In the genomic region with DNA sequence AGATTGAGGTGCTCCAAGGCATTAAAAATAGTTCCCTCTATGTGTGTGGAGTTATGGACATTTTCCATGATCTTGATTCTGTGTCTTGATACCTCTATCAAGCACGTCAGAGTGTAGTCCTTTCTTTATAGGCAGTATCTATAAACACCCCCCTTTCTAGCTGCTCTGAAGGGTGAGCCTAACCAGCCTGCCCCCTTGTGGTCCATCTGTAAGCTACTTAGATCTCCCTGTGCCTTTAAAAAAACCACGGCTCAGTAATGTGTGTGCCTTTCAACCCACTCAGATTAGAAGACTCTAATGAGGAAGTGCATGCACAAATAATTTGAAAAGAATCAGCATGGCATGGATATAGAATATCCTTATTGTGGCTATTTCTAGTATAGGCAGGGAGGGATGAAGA, we compare ENCODE assay signal across 10 mouse cellular contexts.
DNase-seq lines count a peak whose midpoint lies in the region; ATAC-seq and TF ChIP-seq lines count a peak whose summit lies in the region.
"Had no signal": no experiment of that assay in that cellular context is flagged by ENCODE, and none has a peak within 500 bp of the region (broad histone marks: within the 10 kb centered on the region; RNA-seq: fewer than 3 reads in every experiment).

No protein-coding gene starts in this region.

- H3K27ac ChIP-seq in embryonic facial prominence, embryonic 11.5 days (replicated peaks; ENCODE audit: low read depth, low read length) = no peak overlapping the region
- no peak overlapping the region for H3K27ac ChIP-seq in embryonic facial prominence, embryonic 10.5 days (replicated peaks)
- no peak overlapping the region for H3K27ac ChIP-seq in liver, postnatal 0 days (ENCODE audit: low read depth)
- no peak overlapping the region for H3K27ac ChIP-seq in liver, embryonic 12.5 days

- peak; percentile 44 for TF ChIP-seq CTCF in liver, postnatal 0 days (IDR thresholded peaks at IDR 0.05; ENCODE audit: low read depth)

- no peaks in the 10 kb centered on the region for H3K36me3 ChIP-seq in embryonic facial prominence, embryonic 11.5 days (replicated peaks; ENCODE audit: control insufficient read depth, insufficient read depth, low read depth, low read length)
- H3K36me3 ChIP-seq in embryonic facial prominence, embryonic 10.5 days (replicated peaks) = no peaks in the 10 kb centered on the region
- H3K36me3 ChIP-seq in liver, postnatal 0 days (replicated peaks; ENCODE audit: insufficient read depth, low read length) = no peaks in the 10 kb centered on the region
- no peaks in the 10 kb centered on the region for H3K36me3 ChIP-seq in liver, embryonic 12.5 days

- no peaks in the 10 kb centered on the region for H3K4me1 ChIP-seq in embryonic facial prominence, embryonic 11.5 days (ENCODE audit: control insufficient read depth, insufficient read depth, low read length)
- H3K4me1 ChIP-seq in embryonic facial prominence, embryonic 10.5 days = no peaks in the 10 kb centered on the region
- no peaks in the 10 kb centered on the region for H3K4me1 ChIP-seq in liver, postnatal 0 days (ENCODE audit: insufficient read depth)
- H3K4me1 ChIP-seq in liver, embryonic 12.5 days = no peaks in the 10 kb centered on the region

- H3K9ac ChIP-seq in embryonic facial prominence, embryonic 11.5 days (replicated peaks; ENCODE audit: low read length) = no peak overlapping the region
- no peak overlapping the region for H3K9ac ChIP-seq in liver, postnatal 0 days (replicated peaks)
- no peak overlapping the region for H3K9ac ChIP-seq in liver, embryonic 12.5 days

- no peak for ATAC-seq in embryonic facial prominence, embryonic 11.5 days (replicated peaks; ENCODE audit: insufficient number of reproducible peaks, low FRiP score, low TSS enrichment, low read depth)
- no peak for ATAC-seq in liver, postnatal 0 days
- ATAC-seq in liver, embryonic 12.5 days = no peak
- peak; percentile 87 for ATAC-seq in megakaryocyte-erythroid progenitor cell, adult 5-6 weeks (replicated peaks; ENCODE audit: low FRiP score, low TSS enrichment, poor library complexity, severe bottlenecking)
- ATAC-seq: midbrain, embryonic 16.5 days had no signal

- no peaks in the 10 kb centered on the region for H3K27me3 ChIP-seq in embryonic facial prominence, embryonic 11.5 days (ENCODE audit: control insufficient read depth, insufficient read depth, low read length)
- no peaks in the 10 kb centered on the region for H3K27me3 ChIP-seq in embryonic facial prominence, embryonic 10.5 days (replicated peaks; ENCODE audit: low read depth, poor library complexity, severe bottlenecking)
- no peaks in the 10 kb centered on the region for H3K27me3 ChIP-seq in liver, postnatal 0 days (ENCODE audit: insufficient read depth, low read length)
- H3K27me3 ChIP-seq in liver, embryonic 12.5 days (replicated peaks) = no peaks in the 10 kb centered on the region

- no peak for TF ChIP-seq EP300 in liver, postnatal 0 days (IDR thresholded peaks at IDR 0.05; ENCODE audit: low read depth)

- no peak overlapping the region for H3K4me3 ChIP-seq in embryonic facial prominence, embryonic 11.5 days (ENCODE audit: low read depth, low read length)
- no peak overlapping the region for H3K4me3 ChIP-seq in embryonic facial prominence, embryonic 10.5 days
- no peak overlapping the region for H3K4me3 ChIP-seq in liver, postnatal 0 days (ENCODE audit: low read depth, low read length)
- no peak overlapping the region for H3K4me3 ChIP-seq in liver, embryonic 12.5 days

- H3K4me2 ChIP-seq in embryonic facial prominence, embryonic 11.5 days (ENCODE audit: low read depth, low read length) = no peak overlapping the region
- no peak overlapping the region for H3K4me2 ChIP-seq in liver, postnatal 0 days (ENCODE audit: low read depth, low read length)
- no peak overlapping the region for H3K4me2 ChIP-seq in liver, embryonic 12.5 days

- peak; percentile 34 for DNase-seq in embryonic facial prominence, embryonic 11.5 days (ENCODE audit: low spot score)
- DNase-seq in embryonic facial prominence, embryonic 10.5 days (ENCODE audit: low spot score) = no peak
- DNase-seq in liver, postnatal 0 days = no peak
- peak; percentile 6 for DNase-seq in fibroblast of lung, adult 2 months (ENCODE audit: low read depth)
- DNase-seq in layer of hippocampus, postnatal 14 days (ENCODE audit: low spot score in 2 of 2) = no peak
- no peak for DNase-seq in adrenal gland, postnatal 25 days
- DNase-seq: gastrocnemius, postnatal 25 days had no signal

- 49% methylated on average over 2 of the region's 2 CpGs for WGBS in embryonic facial prominence, embryonic 11.5 days
- 51% methylated on average over 2 of the region's 2 CpGs for WGBS in embryonic facial prominence, embryonic 10.5 days
- WGBS in liver, postnatal 0 days (ENCODE audit: insufficient replicate concordance) = 17% methylated on average over 2 of the region's 2 CpGs
- WGBS in liver, embryonic 12.5 days (ENCODE audit: insufficient replicate concordance) = 30% methylated on average over 2 of the region's 2 CpGs

- no peaks in the 10 kb centered on the region for H3K9me3 ChIP-seq in embryonic facial prominence, embryonic 11.5 days (replicated peaks; ENCODE audit: control insufficient read depth, low read length)
- H3K9me3 ChIP-seq in embryonic facial prominence, embryonic 10.5 days = no peaks in the 10 kb centered on the region
- no peaks in the 10 kb centered on the region for H3K9me3 ChIP-seq in liver, postnatal 0 days (ENCODE audit: low read length)
- H3K9me3 ChIP-seq in liver, embryonic 12.5 days (replicated peaks) = no peaks in the 10 kb centered on the region

Comparison
In these comparisons a context has a peak if more than half of its experiments do, and no peak if none do; other contexts are left out.
1. DNase-seq: peak in embryonic facial prominence, embryonic 11.5 days (single experiment) and fibroblast of lung, adult 2 months (single experiment); none in embryonic facial prominence, embryonic 10.5 days (single experiment), liver, postnatal 0 days (single experiment), layer of hippocampus, postnatal 14 days (0 of 2) and adrenal gland, postnatal 25 days (single experiment).